Mouse (Mus musculus) fat pad, adult 2 months (tissue): ENCODE measurements around the gene Lmntd1.
"Not testable (repeated sequence)": the region's sequence is repeated elsewhere in the genome, so short reads cannot be mapped to it uniquely, and the experiment has no call there.

Experiments
- DNase-seq: peaks from one replicate; pipeline ENCODE4 v3.0.0-alpha.2; 2011; ENCODE audit warnings: low read depth, low spot score; ENCODE audit errors: extremely low read depth

Gene Lmntd1

GRCm38 (mm10) chr6:145347641-145348040 lies 266.5 kb downstream of the Lmntd1 start:
- DNase-seq, result no peak

- no peak for DNase-seq
Measured at GRCm38 (mm10) chr6:145346789-145347557, 267.1 kb downstream of the Lmntd1 start.

- no peak for DNase-seq
Measured at GRCm38 (mm10) chr6:145346305-145346704, 267.8 kb downstream of the Lmntd1 start.

- DNase-seq, result no peak
Measured at GRCm38 (mm10) chr6:145344719-145345118, 269.4 kb downstream of the Lmntd1 start.

- no peak for DNase-seq
Measured at GRCm38 (mm10) chr6:145343457-145343856, 270.7 kb downstream of the Lmntd1 start.

- no peak for DNase-seq
Measured at GRCm38 (mm10) chr6:145342836-145343235, 271.3 kb downstream of the Lmntd1 start.

GRCm38 (mm10) chr6:145341301-145342193 lies 272.6 kb downstream of the Lmntd1 start:
- no peak for DNase-seq

- no peak for DNase-seq
Measured at GRCm38 (mm10) chr6:145340657-145341146, 273.4 kb downstream of the Lmntd1 start.

- no peak for DNase-seq
Measured at GRCm38 (mm10) chr6:145339956-145340656, 274.0 kb downstream of the Lmntd1 start.

GRCm38 (mm10) chr6:145338571-145339294 lies 275.4 kb downstream of the Lmntd1 start:
- DNase-seq, result no peak

- DNase-seq, result not testable (repeated sequence)
Measured at GRCm38 (mm10) chr6:145337521-145337920, 276.6 kb downstream of the Lmntd1 start.

GRCm38 (mm10) chr6:145335876-145336768 lies 278.0 kb downstream of the Lmntd1 start:
- no peak for DNase-seq

GRCm38 (mm10) chr6:145334211-145334610 lies 279.9 kb downstream of the Lmntd1 start:
- DNase-seq, result no peak

GRCm38 (mm10) chr6:145326141-145326806 lies 287.8 kb downstream of the Lmntd1 start:
- no peak for DNase-seq

- no peak for DNase-seq
Measured at GRCm38 (mm10) chr6:145325095-145325494, 289.0 kb downstream of the Lmntd1 start.

GRCm38 (mm10) chr6:145324470-145324869 lies 289.6 kb downstream of the Lmntd1 start:
- DNase-seq, result no peak

- DNase-seq, result no peak
Measured at GRCm38 (mm10) chr6:145322246-145322645, 291.9 kb downstream of the Lmntd1 start.

- no peak for DNase-seq
Measured at GRCm38 (mm10) chr6:145320156-145320555, 294.0 kb downstream of the Lmntd1 start.
